Mouse (Mus musculus) T-helper 2 cell (primary cell): Measurements from ENCODE around the gene Gm21891.
"Not testable (repeated sequence)": the region's sequence is repeated elsewhere in the genome, so short reads cannot be mapped to it uniquely, and the experiment has no call there.

ENCODE experiments used
- in situ Hi-C: fragments of 300-600 bp; cut with MboI, MseI; formaldehyde crosslinking; loops from one replicate; pipeline ENCODE4 v1.15.1; 2025; ENCODE audit warnings: high pct_unique_total_duplicates

Gm21891 gene

DNA sequence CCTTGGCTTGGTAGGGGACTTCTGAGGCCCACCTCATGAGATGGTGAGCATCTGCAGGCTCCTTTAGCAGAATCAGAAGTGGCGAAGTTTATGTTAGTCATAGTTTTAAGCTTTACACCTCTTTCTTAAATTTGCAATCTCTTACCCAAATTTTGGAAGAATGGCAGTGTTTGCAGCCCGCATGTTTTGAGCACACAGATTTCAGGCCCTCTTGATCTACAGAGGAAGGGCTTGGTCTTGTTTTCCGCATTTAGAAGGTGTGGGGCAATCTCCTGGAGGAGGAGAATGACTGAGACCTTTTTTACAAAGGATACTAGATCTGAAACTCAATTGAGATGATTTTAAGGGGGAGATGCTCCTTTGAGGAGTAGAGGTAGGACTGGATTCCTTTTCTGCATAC, at the start of gene Gm21891:
TSS of gene Gm21891 (minus strand) at position 101 of the 400 bp plus-strand sequence.
- in situ Hi-C loops, result not testable (repeated sequence)

DNA sequence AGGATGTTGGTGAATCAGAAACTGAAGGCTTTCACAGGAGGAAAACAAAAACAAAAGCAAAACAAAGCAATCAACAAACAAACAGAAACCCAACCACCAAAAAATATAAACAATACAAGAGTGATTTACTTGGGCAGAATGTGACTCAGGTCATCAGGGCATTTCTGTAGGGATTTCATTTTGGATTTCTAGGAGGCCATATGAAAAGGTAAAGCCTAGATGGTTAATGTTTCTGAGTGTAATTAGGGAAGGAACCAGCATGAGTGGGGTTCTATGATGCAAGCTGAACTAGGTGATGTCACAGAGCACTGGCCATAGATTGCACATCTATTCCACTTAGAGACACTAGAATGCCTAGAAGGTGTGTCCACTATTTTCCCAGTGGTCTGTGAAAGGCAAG, 28.4 kb upstream of the Gm21891 start, which contains the start of gene Gm21425:
TSS of gene Gm21425 (plus strand) at position 301 of the 400 bp plus-strand sequence.
- in situ Hi-C loops, result not testable (repeated sequence)
